Mouse (Mus musculus): ENCODE data around the gene Slc12a7. TPM values are rescaled to one million over a fixed set of nuclear protein-coding genes. Genes with fewer than 3 reads are reported as not detected.

Slc12a7 gene
- polyA plus RNA-seq, 1 experiment from 2014 or later = 9.2 TPM

GRCm38 (mm10) chr13:73816338-73816737 lies 83.4 kb downstream of the Slc12a7 start:
- H3K27ac ChIP-seq (replicated peaks) = no peak overlapping the region
- H3K36me3 ChIP-seq (replicated peaks) = 0 out of 2 replicates have a peak, but pooled peaks cover 16% of the 10 kb centered on the region
- ATAC-seq (ENCODE audit: insufficient read depth) = no peak
- 59% methylated on average over 6 of the region's 6 CpGs for WGBS (ENCODE audit: insufficient replicate concordance)
- H3K9ac ChIP-seq = no peak overlapping the region
- no peaks in the 10 kb centered on the region for H3K9me3 ChIP-seq (replicated peaks)
- H3K4me1 ChIP-seq (replicated peaks) = no peaks in the 10 kb centered on the region
- no peak overlapping the region for H3K4me3 ChIP-seq (replicated peaks)
- no peaks in the 10 kb centered on the region for H3K27me3 ChIP-seq
- no peak overlapping the region for H3K4me2 ChIP-seq

DNA sequence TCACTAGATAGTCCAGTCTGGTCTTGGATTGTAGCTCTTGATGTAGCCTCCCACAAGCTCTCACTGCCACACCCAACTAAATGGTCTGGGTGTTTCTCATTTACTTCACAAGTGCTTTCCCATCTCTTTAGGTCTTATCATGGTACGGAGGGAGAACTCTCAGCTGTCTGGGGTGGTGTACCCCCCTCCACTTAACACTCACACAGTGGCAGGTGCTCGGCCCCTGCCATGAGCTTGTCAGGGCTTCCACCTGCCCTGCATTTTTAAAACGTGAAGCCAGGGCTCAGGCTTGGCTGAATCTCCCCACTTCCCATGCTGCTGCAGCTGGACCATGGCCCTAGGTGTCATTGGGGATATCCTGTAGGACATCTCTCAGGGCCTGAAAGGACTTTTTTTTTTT lies 86.0 kb downstream of the Slc12a7 start:
- 53% methylated on average over 3 of the region's 3 CpGs for WGBS (ENCODE audit: insufficient replicate concordance)
- Histone ChIP-seq H3K27ac (replicated peaks) (no peak overlapping the region), H3K27me3 (no peaks in the 10 kb centered on the region), H3K36me3 (replicated peaks) (0 out of 2 replicates have a peak, but pooled peaks cover 11% of the 10 kb centered on the region), H3K4me3 (replicated peaks) (no peak overlapping the region), H3K4me2 (no peak overlapping the region), H3K9ac (no peak overlapping the region), H3K4me1 (replicated peaks) (peaks cover 4% of the 10 kb centered on the region; the same call in 1 of the 2 replicates), H3K9me3 (replicated peaks) (no peaks in the 10 kb centered on the region)
- ATAC-seq (ENCODE audit: insufficient read depth) = no peak

DNA sequence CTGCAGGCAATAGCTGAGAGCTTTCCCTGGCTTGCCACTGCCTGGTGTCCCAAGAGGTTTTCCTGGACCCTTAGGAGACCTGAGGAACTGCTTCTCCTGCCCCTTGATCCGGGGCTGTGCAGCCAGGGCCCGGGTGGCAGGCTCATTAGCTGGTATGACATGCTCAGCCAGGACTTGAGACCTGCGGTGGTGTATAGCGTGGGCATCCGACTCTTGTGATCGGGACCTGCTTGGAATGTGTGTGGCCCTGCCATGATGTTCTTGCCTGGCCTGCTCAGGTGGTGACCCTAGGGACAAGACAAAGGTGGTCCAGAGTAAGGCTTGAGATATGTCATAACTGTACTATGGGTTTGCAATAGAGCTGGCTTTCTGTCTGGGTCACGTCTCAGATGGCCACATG lies 88.4 kb downstream of the Slc12a7 start:
- 67% methylated on average over 7 of the region's 7 CpGs for WGBS (ENCODE audit: insufficient replicate concordance)

GRCm38 (mm10) chr13:73822187-73822800 lies 89.4 kb downstream of the Slc12a7 start:
- ATAC-seq (ENCODE audit: insufficient read depth) = no peak
- WGBS (ENCODE audit: insufficient replicate concordance) = 38% methylated on average over 4 of the region's 4 CpGs

More for the DNA sequence above, 88.4 kb downstream of the Slc12a7 start:
- H3K9me3 ChIP-seq (replicated peaks) = no peaks in the 10 kb centered on the region
- peaks cover 6% of the 10 kb centered on the region; the same call in 1 of the 2 replicates for H3K4me1 ChIP-seq (replicated peaks)
- H3K36me3 ChIP-seq (replicated peaks) = no peaks in the 10 kb centered on the region
- no peak for ATAC-seq (ENCODE audit: insufficient read depth)
- H3K27ac ChIP-seq (replicated peaks) = no peak overlapping the region
- no peak overlapping the region for H3K4me2 ChIP-seq
- H3K4me3 ChIP-seq (replicated peaks) = no peak overlapping the region
- H3K9ac ChIP-seq = no peak overlapping the region
- H3K27me3 ChIP-seq = no peaks in the 10 kb centered on the region

GRCm38 (mm10) chr13:73823711-73824110 lies 90.8 kb downstream of the Slc12a7 start:
- Histone ChIP-seq H3K4me1 (replicated peaks) (peaks cover 6% of the 10 kb centered on the region; the same call in 1 of the 2 replicates), H3K27me3 (no peaks in the 10 kb centered on the region), H3K4me2 (no peak overlapping the region), H3K9me3 (replicated peaks) (no peaks in the 10 kb centered on the region), H3K4me3 (replicated peaks) (no peak overlapping the region), H3K9ac (no peak overlapping the region), H3K27ac (replicated peaks) (no peak overlapping the region), H3K36me3 (replicated peaks) (no peaks in the 10 kb centered on the region)
- 56% methylated on average over 6 of the region's 6 CpGs for WGBS (ENCODE audit: insufficient replicate concordance)
- ATAC-seq (ENCODE audit: insufficient read depth) = no peak

More at GRCm38 (mm10) chr13:73822187-73822800, 89.4 kb downstream of the Slc12a7 start:
- H3K9me3 ChIP-seq (replicated peaks) = no peaks in the 10 kb centered on the region
- no peaks in the 10 kb centered on the region for H3K36me3 ChIP-seq (replicated peaks)
- H3K27me3 ChIP-seq = no peaks in the 10 kb centered on the region
- no peak overlapping the region for H3K4me2 ChIP-seq
- no peak overlapping the region for H3K4me3 ChIP-seq (replicated peaks)
- no peak overlapping the region for H3K9ac ChIP-seq
- H3K27ac ChIP-seq (replicated peaks) = no peak overlapping the region
- peaks cover 6% of the 10 kb centered on the region; the same call in 1 of the 2 replicates for H3K4me1 ChIP-seq (replicated peaks)

GRCm38 (mm10) chr13:73827243-73827642 lies 94.3 kb downstream of the Slc12a7 start:
- ATAC-seq (ENCODE audit: insufficient read depth) = no peak

DNA sequence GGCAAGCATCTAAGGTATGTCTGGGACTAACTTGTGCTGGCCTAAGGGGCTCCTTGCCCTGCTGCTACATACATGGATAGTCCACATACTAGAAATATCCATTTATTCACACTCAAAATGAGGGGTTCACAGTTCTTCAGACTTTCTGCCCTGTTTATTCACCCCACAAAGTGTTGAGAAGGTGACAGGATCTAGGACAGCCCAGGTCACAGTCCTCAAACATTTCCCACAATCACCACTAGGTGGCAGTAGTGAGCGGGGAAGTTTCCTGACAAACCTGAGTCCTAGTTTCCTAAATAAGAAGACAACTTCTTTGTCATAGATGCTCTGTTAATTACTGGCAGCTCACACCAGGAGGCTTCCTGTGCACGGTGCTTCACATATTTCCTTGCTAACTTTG lies 98.6 kb downstream of the Slc12a7 start:
- no peaks in the 10 kb centered on the region for H3K9me3 ChIP-seq (replicated peaks)
- no peak overlapping the region for H3K4me2 ChIP-seq
- H3K9ac ChIP-seq = no peak overlapping the region
- peaks cover 3% of the 10 kb centered on the region; the same call in 1 of the 2 replicates for H3K27me3 ChIP-seq
- ATAC-seq (ENCODE audit: insufficient read depth) = no peak
- no peaks in the 10 kb centered on the region for H3K4me1 ChIP-seq (replicated peaks)
- no peaks in the 10 kb centered on the region for H3K36me3 ChIP-seq (replicated peaks)
- WGBS (ENCODE audit: insufficient replicate concordance) = 0% methylated on average over 2 of the region's 2 CpGs
- H3K27ac ChIP-seq (replicated peaks) = no peak overlapping the region
- no peak overlapping the region for H3K4me3 ChIP-seq (replicated peaks)

More at GRCm38 (mm10) chr13:73827243-73827642, 94.3 kb downstream of the Slc12a7 start:
- Histone ChIP-seq H3K4me1 (replicated peaks) (peaks cover 6% of the 10 kb centered on the region; the same call in 1 of the 2 replicates), H3K27ac (replicated peaks) (no peak overlapping the region), H3K27me3 (peaks cover 3% of the 10 kb centered on the region; the same call in 1 of the 2 replicates), H3K9me3 (replicated peaks) (no peaks in the 10 kb centered on the region), H3K9ac (no peak overlapping the region), H3K36me3 (replicated peaks) (no peaks in the 10 kb centered on the region), H3K4me2 (no peak overlapping the region), H3K4me3 (replicated peaks) (no peak overlapping the region)
- 60% methylated on average over 8 of the region's 8 CpGs for WGBS (ENCODE audit: insufficient replicate concordance)

DNA sequence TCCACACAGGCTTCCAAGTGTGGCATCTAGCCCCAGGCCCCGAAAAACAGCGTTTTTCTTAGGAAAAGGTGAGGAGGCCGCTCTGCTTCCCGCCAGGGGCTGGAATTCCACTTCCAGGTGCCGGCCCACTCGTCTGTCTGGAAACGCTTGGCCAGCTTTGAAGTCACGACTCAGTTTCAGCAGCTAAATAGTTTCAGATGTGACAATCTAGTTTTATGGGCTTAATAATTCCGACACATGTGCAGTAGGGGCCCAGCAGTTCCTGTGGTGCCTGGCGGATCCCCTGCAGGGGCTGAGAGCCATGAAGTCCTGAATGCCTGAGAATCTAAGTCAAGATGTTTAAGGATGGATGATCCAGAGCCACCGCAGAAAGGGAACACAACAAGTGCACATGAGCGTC lies 100.9 kb downstream of the Slc12a7 start:
- ATAC-seq (ENCODE audit: insufficient read depth) = no peak
- no peak overlapping the region for H3K4me2 ChIP-seq
- no peak overlapping the region for H3K9ac ChIP-seq
- H3K27me3 ChIP-seq = peaks cover 3% of the 10 kb centered on the region; the same call in 1 of the 2 replicates
- H3K4me1 ChIP-seq (replicated peaks) = no peaks in the 10 kb centered on the region
- no peaks in the 10 kb centered on the region for H3K36me3 ChIP-seq (replicated peaks)
- 72% methylated on average over 12 of the region's 12 CpGs for WGBS (ENCODE audit: insufficient replicate concordance)
- H3K27ac ChIP-seq (replicated peaks) = no peak overlapping the region
- no peaks in the 10 kb centered on the region for H3K9me3 ChIP-seq (replicated peaks)
- no peak overlapping the region for H3K4me3 ChIP-seq (replicated peaks)

- H3K27ac ChIP-seq (replicated peaks) = no peak overlapping the region
- no peak overlapping the region for H3K4me2 ChIP-seq
- H3K9me3 ChIP-seq (replicated peaks) = no peaks in the 10 kb centered on the region
- no peaks in the 10 kb centered on the region for H3K36me3 ChIP-seq (replicated peaks)
- no peak overlapping the region for H3K4me3 ChIP-seq (replicated peaks)
- no peak for ATAC-seq (ENCODE audit: insufficient read depth)
- no peaks in the 10 kb centered on the region for H3K4me1 ChIP-seq (replicated peaks)
- H3K27me3 ChIP-seq = no peaks in the 10 kb centered on the region
- WGBS (ENCODE audit: insufficient replicate concordance) = 39% methylated on average over 4 of the region's 4 CpGs
- no peak overlapping the region for H3K9ac ChIP-seq
Observed at GRCm38 (mm10) chr13:73835791-73836190, 102.9 kb downstream of the Slc12a7 start.

DNA sequence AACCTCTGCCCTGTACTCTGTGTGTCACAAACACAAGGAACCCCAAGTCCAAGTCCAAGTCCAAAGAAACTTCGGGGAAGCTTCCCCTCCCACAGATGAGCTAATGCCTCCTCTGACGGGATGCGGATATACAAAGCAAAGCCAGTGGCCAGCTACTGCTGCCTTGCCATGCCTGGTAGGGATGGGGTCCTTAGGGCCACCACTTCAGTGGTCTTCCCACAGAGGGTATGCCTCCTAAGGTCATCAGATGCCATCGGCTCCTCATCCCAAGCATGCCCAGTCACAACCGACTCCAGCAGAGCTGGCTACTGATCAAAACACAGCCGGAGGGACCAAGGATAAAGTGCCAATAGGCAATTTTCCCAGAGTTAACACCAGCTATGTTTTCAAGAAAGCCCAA lies 103.6 kb downstream of the Slc12a7 start:
- no peak overlapping the region for H3K9ac ChIP-seq
- WGBS (ENCODE audit: insufficient replicate concordance) = 60% methylated on average over 6 of the region's 6 CpGs
- H3K27me3 ChIP-seq = no peaks in the 10 kb centered on the region
- H3K4me1 ChIP-seq (replicated peaks) = no peaks in the 10 kb centered on the region
- no peak for ATAC-seq (ENCODE audit: insufficient read depth)
- no peak overlapping the region for H3K4me3 ChIP-seq (replicated peaks)
- H3K27ac ChIP-seq (replicated peaks) = no peak overlapping the region
- H3K36me3 ChIP-seq (replicated peaks) = no peaks in the 10 kb centered on the region
- H3K9me3 ChIP-seq (replicated peaks) = no peaks in the 10 kb centered on the region
- H3K4me2 ChIP-seq = no peak overlapping the region

DNA sequence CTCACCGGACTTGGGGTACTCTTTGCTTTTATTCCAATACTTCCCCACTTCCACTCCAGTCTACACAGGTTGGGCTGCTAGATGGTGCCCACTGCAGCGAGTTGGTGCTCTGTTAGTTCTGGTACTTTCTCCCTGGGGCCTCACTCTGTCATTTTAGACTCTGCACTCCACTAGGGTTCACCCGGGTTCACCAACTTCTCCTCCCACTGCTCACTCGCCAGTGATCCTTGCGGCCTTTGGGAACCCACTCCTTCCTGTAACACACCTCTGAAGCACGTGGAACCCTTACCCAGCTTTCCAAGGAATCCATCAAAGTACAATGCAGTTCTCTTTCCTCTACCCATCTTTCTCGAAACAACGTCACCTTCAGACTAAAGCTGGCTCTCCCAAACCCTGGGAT lies 104.8 kb downstream of the Slc12a7 start:
- Histone ChIP-seq H3K9me3 (replicated peaks) (no peaks in the 10 kb centered on the region), H3K4me3 (replicated peaks) (no peak overlapping the region), H3K36me3 (replicated peaks) (no peaks in the 10 kb centered on the region), H3K4me2 (no peak overlapping the region), H3K27me3 (no peaks in the 10 kb centered on the region), H3K4me1 (replicated peaks) (no peaks in the 10 kb centered on the region), H3K27ac (replicated peaks) (no peak overlapping the region), H3K9ac (no peak overlapping the region)
- ATAC-seq (ENCODE audit: insufficient read depth) = no peak
- 59% methylated on average over 8 of the region's 8 CpGs for WGBS (ENCODE audit: insufficient replicate concordance)

- no peak overlapping the region for H3K4me2 ChIP-seq
- ATAC-seq (ENCODE audit: insufficient read depth) = no peak
- no peaks in the 10 kb centered on the region for H3K9me3 ChIP-seq (replicated peaks)
- H3K27ac ChIP-seq (replicated peaks) = no peak overlapping the region
- H3K27me3 ChIP-seq = peaks cover 11% of the 10 kb centered on the region; the same call in 1 of the 2 replicates
- no peaks in the 10 kb centered on the region for H3K4me1 ChIP-seq (replicated peaks)
- H3K36me3 ChIP-seq (replicated peaks) = no peaks in the 10 kb centered on the region
- no peak overlapping the region for H3K4me3 ChIP-seq (replicated peaks)
- no peak overlapping the region for H3K9ac ChIP-seq
- WGBS (ENCODE audit: insufficient replicate concordance) = 71% methylated on average over 11 of the region's 11 CpGs
Observed at GRCm38 (mm10) chr13:73839137-73839548, 106.2 kb downstream of the Slc12a7 start.

All from liver, embryonic 15.5 days (tissue).